Mouse (Mus musculus) forebrain, embryonic 14.5 days (tissue): ENCODE data around the gene Ube2d2b. TPM values are rescaled to one million over a fixed set of nuclear protein-coding genes. Genes with fewer than 3 reads are reported as not detected.

ENCODE experiments used
- ATAC-seq: fragments of 200-750 bp; cut with Nextera tagmentation; 2 replicates; pipeline ENCODE4 v1.8.0; 2017; ENCODE audit warnings: mild to moderate bottlenecking, moderate library complexity
- DNase-seq: peaks from one replicate; pipeline ENCODE4 v3.0.0-alpha.2; 2015; ENCODE audit warnings: low spot score
- H3K27ac ChIP-seq: fragments of 300-500 bp; sonication (generic); 2 replicates; pipeline ENCODE4 v1.5.1; 2014; ENCODE audit warnings: low read depth, mild to moderate bottlenecking, control low read depth, low read length, moderate library complexity
- H3K27me3 ChIP-seq: fragments of 300-500 bp; sonication (generic); replicated peaks from 2 replicates; pipeline ENCODE4 v1.6.1; 2014; ENCODE audit warnings: low read length, control low read depth, mixed read lengths; ENCODE audit not compliant: control insufficient read depth, insufficient read depth
- H3K36me3 ChIP-seq: fragments of 300-500 bp; sonication (generic); 2 replicates; pipeline ENCODE4 v1.6.1; 2014; ENCODE audit warnings: low read length, control low read depth; ENCODE audit not compliant: control insufficient read depth, insufficient read depth
- H3K4me1 ChIP-seq: fragments of 300-500 bp; sonication (generic); 2 replicates; pipeline ENCODE4 v1.6.1; 2014; ENCODE audit warnings: antibody characterized with exemption, low read length, control low read depth; ENCODE audit not compliant: control insufficient read depth, insufficient read depth
- H3K4me2 ChIP-seq: fragments of 300-500 bp; sonication (generic); 2 replicates; pipeline ENCODE4 v1.6.1; 2014; ENCODE audit warnings: mild to moderate bottlenecking, control low read depth, low read length
- H3K4me3 ChIP-seq: fragments of 300-500 bp; sonication (generic); 2 replicates; pipeline ENCODE4 v1.5.1; 2014; ENCODE audit warnings: low read depth, low read length, control low read depth
- H3K9ac ChIP-seq: fragments of 300-500 bp; sonication (generic); 2 replicates; pipeline ENCODE4 v1.6.1; 2014; ENCODE audit warnings: mild to moderate bottlenecking, low read length, control low read depth, moderate library complexity
- H3K9me3 ChIP-seq: fragments of 300-500 bp; sonication (generic); replicated peaks from 2 replicates; pipeline ENCODE4 v1.6.1; 2016; ENCODE audit warnings: low read length, control low read depth, mixed read lengths; ENCODE audit not compliant: control insufficient read depth
- WGBS: fragments of 180-500 bp; shearing (Covaris S2); extraction: QIAGEN DNeasy Blood & Tissue Kit; methylation state at CpG from one replicate; pipeline ENCODE4 v1.1.7; 2014; 5-methylcytosine and 5-hydroxymethylcytosine counted together
- polyA plus RNA-seq: library from polyadenylated mRNA; unstranded; fragments of >200 nt; fragmentation: Nextera tagmentation; extraction: Ambion mirVana; gene quantifications from 2 replicates; pipeline ENCODE4 v1.2.1, GENCODE M21; 2014

Ube2d2b gene
- polyA plus RNA-seq, 1 experiment from 2014 or later, result 0.13 TPM

DNA sequence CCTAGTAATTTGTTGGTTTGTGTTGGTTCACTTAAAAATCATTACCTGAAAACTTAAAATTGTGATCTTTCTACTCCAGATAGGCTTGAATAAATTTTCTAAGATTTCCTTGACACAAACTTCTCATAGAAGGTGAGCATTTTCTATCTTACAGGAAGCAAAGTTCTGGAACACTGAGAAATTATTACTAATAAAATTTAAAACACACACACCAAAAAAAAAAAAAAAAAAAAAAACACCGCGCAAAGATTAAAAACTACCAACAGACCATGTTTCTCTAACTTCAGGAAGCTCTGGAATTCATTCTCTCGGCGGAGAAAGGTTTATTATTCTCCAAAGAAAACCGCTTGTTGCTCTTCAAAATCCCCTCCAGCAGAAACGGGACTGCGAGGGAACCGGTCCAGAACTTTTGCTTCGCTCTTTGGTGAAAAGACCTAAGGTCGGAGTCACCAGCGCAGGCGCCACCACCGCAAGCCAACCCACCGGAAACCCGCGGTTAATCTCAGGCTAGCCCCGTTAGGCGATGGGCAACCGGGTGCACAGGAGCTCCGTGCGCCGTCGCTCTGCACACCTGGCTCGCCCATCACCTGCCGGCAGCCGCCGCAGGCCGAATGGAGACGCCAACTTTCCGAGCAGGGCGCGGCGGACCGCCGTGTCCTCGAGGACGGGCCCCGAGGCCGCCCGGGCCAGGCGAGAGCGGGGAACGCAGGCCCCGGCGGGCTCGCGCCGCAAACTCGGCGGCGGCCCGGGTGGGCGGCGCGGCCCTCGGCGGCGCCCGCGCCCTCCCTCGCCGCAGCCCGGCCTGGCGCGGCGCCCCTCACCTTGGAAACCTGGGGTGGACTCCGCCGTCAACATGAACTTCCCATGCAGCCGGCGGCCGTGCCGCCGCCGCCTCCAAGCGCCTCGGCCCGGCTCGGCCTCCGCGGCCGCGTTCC lies 38.3 kb downstream of the Ube2d2b start:
- ATAC-seq, result peak; percentile 73
- peak overlapping the region; percentile 82 for H3K9ac ChIP-seq
- no peaks in the 10 kb centered on the region for H3K36me3 ChIP-seq
- no peaks in the 10 kb centered on the region for H3K9me3 ChIP-seq
- peak overlapping the region; percentile 86 for H3K27ac ChIP-seq
- H3K27me3 ChIP-seq, result 0 out of 2 replicates have a peak, but pooled peaks cover 2% of the 10 kb centered on the region
- H3K4me2 ChIP-seq, result peak overlapping the region; percentile 69
- DNase-seq, result peak; percentile 52
- H3K4me1 ChIP-seq, result peaks cover 5% of the 10 kb centered on the region; the same call in 1 of the 2 replicates
- WGBS, result under 1% methylated on average over 65 of the region's 82 CpGs
- peak overlapping the region; percentile 80 for H3K4me3 ChIP-seq

DNA sequence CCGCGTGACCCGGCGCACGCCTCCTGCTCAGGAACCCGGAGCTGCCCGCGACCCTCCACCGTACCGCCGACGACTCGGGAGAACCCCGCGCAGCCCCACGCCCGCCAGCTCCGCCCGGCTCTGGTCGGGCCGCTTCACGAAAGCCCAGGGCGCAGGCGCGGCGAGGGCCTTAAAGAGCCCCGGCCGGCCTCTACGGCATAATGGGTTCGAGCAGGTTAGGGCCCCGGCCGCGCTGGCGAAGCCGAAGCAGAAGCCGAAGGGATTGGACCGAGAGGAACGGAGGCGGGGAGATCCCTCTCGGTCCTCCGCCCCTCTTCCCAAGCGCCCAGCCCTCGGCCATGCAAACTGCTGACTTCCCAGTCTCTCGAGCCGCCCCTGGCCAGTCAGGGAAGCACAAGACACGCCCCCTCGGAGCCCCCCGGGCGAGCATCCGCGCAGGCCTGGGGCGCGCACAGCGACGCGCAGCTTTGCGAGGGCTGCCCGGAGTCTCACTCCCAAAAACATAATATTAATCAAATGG lies 39.1 kb downstream of the Ube2d2b start:
- ATAC-seq (peak; percentile 97), DNase-seq (peak; percentile 95)
- Histone ChIP-seq H3K9me3 (no peaks in the 10 kb centered on the region), H3K4me3 (peak overlapping the region; percentile 80), H3K4me2 (peak overlapping the region; percentile 69), H3K4me1 (peaks cover 5% of the 10 kb centered on the region; the same call in 1 of the 2 replicates), H3K27me3 (0 out of 2 replicates have a peak, but pooled peaks cover 2% of the 10 kb centered on the region), H3K36me3 (no peaks in the 10 kb centered on the region), H3K9ac (peak overlapping the region; percentile 82), H3K27ac (peak overlapping the region; percentile 86)
- under 1% methylated on average over 58 of the region's 58 CpGs for WGBS

DNA sequence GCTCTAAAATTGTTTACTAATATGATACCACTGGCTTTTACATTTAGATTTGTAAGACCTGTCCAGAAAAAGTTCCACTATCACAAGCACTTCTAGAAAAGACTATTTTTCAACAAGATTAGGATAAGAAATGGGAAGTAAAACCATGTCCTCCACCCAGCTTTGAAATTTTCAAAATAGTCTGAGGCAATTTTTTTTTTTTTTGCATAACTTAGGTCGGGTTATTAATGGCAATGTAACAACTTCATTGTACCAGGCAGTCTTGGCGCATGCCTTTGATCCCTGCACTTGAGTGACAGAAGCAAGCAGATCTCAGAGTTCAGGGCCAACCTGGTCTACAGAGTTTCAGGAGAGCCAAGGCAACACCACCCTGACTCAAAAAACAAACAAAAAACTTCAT lies 39.8 kb downstream of the Ube2d2b start:
- Histone ChIP-seq H3K27me3 (0 out of 2 replicates have a peak, but pooled peaks cover 2% of the 10 kb centered on the region), H3K4me3 (no peak overlapping the region), H3K4me1 (peaks cover 5% of the 10 kb centered on the region; the same call in 1 of the 2 replicates), H3K9me3 (no peaks in the 10 kb centered on the region), H3K4me2 (no peak overlapping the region), H3K36me3 (no peaks in the 10 kb centered on the region), H3K27ac (no peak overlapping the region), H3K9ac (no peak overlapping the region)
- DNase-seq, result no peak
- 46% methylated on average over 2 of the region's 2 CpGs for WGBS
- ATAC-seq, result no peak

DNA sequence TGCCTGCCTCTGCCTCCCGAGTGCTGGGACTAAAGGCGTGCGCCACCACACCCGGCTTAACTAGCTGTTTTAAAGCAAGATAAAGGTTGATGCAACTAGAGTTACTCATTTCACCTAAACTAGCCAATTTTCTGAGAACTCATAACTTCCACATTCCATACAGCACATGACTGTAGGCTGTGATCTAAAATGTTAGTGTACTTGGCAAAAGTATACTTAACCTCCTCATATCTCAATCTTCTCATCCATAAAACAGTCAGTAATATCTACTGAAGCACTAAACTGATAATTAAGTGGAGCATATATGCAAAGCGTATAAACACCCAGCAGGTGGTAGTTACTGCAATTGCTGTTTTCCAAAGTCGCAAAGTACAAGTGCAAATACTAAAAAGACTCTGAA lies 43.4 kb downstream of the Ube2d2b start:
- Histone ChIP-seq H3K4me1 (no peaks in the 10 kb centered on the region), H3K9ac (no peak overlapping the region), H3K9me3 (no peaks in the 10 kb centered on the region), H3K36me3 (no peaks in the 10 kb centered on the region), H3K4me2 (no peak overlapping the region), H3K4me3 (no peak overlapping the region), H3K27ac (no peak overlapping the region), H3K27me3 (0 out of 2 replicates have a peak, but pooled peaks cover 2% of the 10 kb centered on the region)
- ATAC-seq (no peak), DNase-seq (no peak)
- 90% methylated on average over 6 of the region's 6 CpGs for WGBS

DNA sequence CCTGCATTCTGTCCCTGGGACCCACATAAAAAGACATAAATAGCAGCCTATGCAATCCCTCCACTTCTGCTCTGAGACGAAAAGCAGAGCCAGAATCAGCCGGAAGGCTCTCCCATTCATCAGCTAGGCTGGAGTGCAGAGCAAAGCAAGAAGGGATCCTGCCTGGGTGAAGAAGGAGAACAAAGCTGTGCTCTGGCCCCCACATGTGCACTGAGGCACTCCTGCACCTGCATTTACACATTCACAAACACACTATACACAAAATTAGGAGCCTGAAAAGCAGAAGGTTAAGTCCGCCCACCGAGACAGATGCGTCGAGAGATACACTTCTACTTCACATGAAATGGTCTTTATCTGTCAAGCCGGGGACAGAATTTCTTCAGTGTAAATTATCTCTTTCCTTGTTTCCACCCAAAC lies 44.0 kb downstream of the Ube2d2b start:
- ATAC-seq (no peak), DNase-seq (peak; percentile 5)
- Histone ChIP-seq H3K27me3 (0 out of 2 replicates have a peak, but pooled peaks cover 2% of the 10 kb centered on the region), H3K4me3 (no peak overlapping the region), H3K4me2 (no peak overlapping the region), H3K27ac (peak overlapping the region; percentile 33), H3K4me1 (no peaks in the 10 kb centered on the region), H3K9ac (no peak overlapping the region), H3K9me3 (no peaks in the 10 kb centered on the region), H3K36me3 (no peaks in the 10 kb centered on the region)
- WGBS, result 61% methylated on average over 7 of the region's 7 CpGs

DNA sequence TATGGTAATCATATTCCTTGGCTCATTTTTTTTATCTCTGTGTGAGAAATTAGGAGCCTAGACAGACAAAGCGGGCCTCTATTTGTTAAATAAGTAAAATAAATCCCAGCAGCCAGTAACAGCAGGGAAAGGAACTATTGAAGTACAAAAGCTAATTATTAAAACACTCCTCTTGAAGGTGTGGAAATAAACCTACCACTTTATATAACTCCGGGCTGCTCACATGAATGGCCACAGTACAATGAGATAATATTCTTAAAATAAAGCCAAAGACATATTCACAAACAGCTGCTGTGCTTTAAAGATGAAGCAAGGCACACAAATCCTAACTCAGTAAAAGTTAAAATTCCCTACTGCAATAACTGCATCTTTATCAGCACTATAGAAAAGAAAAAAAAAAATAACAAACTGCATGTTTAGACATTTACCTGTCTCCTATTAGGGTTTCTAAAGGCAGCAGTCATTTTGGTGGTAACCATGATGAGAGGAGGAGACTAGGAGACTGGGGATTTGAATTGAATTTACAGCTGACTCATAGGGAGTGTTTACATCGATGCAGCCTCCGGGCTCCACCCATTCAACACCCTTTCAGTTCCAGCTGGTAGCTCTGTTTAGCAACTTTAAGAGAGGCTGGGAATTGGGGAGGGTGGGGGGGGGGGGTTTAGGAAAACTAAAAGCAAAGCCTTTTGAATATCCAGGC lies 44.8 kb downstream of the Ube2d2b start, which contains the start of gene Evi5:
Gene Evi5 (minus strand): TSS at position 547 of the 700 bp plus-strand sequence.
- 0 out of 2 replicates have a peak, but pooled peaks cover 2% of the 10 kb centered on the region for H3K27me3 ChIP-seq
- no peaks in the 10 kb centered on the region for H3K36me3 ChIP-seq
- no peak within 1 kb of the TSS for H3K4me3 ChIP-seq
- H3K4me1 ChIP-seq, result no peaks in the 10 kb centered on the region
- H3K9me3 ChIP-seq, result no peaks in the 10 kb centered on the region
- ATAC-seq (no peak), DNase-seq (no peak)
- WGBS, result 39% methylated on average over 4 of the region's 4 CpGs
- H3K27ac ChIP-seq, result no peak within 1 kb of the TSS; the same call in 1 of the 2 replicates
- no peak within 1 kb of the TSS for H3K9ac ChIP-seq
- H3K4me2 ChIP-seq, result no peak within 1 kb of the TSS

DNA sequence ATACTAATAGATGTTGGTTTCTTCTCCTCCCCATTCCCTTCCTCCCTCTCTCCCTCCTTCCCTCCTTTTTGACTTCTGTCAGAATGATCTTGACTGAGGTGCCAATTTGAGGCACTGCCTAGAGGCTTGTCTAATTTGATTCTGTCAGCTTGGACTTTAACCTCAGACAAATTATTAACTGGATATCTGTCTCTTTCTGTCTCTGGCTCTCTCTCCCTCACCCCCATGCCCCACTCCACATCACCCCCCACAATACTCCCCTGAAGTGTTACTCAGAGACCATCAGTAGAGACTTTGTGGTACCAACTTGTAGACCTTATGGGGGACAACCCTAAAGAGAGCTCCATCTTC lies 45.3 kb downstream of the Ube2d2b start:
- ATAC-seq (no peak), DNase-seq (no peak)
- Histone ChIP-seq H3K27me3 (0 out of 2 replicates have a peak, but pooled peaks cover 2% of the 10 kb centered on the region), H3K4me2 (no peak overlapping the region), H3K4me1 (no peaks in the 10 kb centered on the region), H3K36me3 (no peaks in the 10 kb centered on the region), H3K4me3 (no peak overlapping the region), H3K9ac (no peak overlapping the region), H3K9me3 (no peaks in the 10 kb centered on the region), H3K27ac (no peak overlapping the region)

DNA sequence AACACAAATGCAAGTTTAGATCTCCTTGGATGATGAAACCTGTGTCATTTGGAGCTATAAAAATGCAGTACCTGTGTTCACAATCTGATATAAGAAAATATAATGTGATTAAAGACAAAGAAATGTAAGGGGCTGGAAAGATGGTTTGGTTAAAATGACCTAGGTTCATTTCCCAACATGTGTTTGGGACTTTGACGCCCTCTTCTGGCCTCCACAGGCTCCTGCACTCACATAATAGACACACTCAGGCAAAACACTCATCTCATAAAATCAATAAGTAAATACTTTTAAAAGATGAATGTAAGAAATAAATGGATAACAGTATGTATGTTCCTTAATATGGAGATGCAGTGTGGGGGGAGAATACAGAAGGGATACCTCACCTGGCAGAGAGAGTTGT lies 47.2 kb downstream of the Ube2d2b start:
- H3K9ac ChIP-seq, result no peak overlapping the region

More for the DNA sequence above, 47.2 kb downstream of the Ube2d2b start:
- DNase-seq (no peak), ATAC-seq (no peak)
- Histone ChIP-seq H3K27ac (no peak overlapping the region), H3K4me3 (no peak overlapping the region), H3K4me1 (no peaks in the 10 kb centered on the region), H3K27me3 (no peaks in the 10 kb centered on the region), H3K9me3 (no peaks in the 10 kb centered on the region), H3K36me3 (no peaks in the 10 kb centered on the region), H3K4me2 (no peak overlapping the region)
- 90% methylated on average over 1 of the region's 1 CpGs for WGBS
